Mouse (Mus musculus) left cerebral cortex, postnatal 14 days (tissue): ENCODE results near the gene Prss42. TPM values are rescaled to one million over a fixed set of nuclear protein-coding genes. Genes with fewer than 3 reads are reported as not detected.

Experiments
- DNase-seq, 2 experiments: peaks; one replicate each; pipeline ENCODE4 v3.0.0; 2021 to 2022; ENCODE audit warnings: low spot score in 2 of 2, mixed read lengths in 1 of 2
- intact Hi-C: fragments of 180-260 bp; cut with DNase I; formaldehyde crosslinking; loops from one replicate; pipeline ENCODE4 v1.15.1; 2025
- total RNA-seq, 2 experiments: library from RNA; stranded (reverse); gene quantifications; 2 replicates each; pipeline ENCODE4 v1.2.3; 2021

Prss42 gene
- total RNA-seq, 2 experiments from 2014 or later, result not detected

GRCm38 (mm10) chr9:110849162-110849561, 51.2 kb downstream of the Prss42 start:
- DNase-seq, result no peak
- intact Hi-C loops, result no loop called here

Other genes with a start within 250 kb of the Prss42 start
- gene Nradd, start 173.7 kb upstream of the Prss42 start, total RNA-seq, result 1 to 10 TPM in 1 of 2 experiments, under 1 TPM in 1; 0.70 to 1.3 TPM
- 1 to 10 TPM; 5.9 to 8.9 TPM for gene Nbeal2, start 144.0 kb upstream of the Prss42 start, total RNA-seq
- 10 to 100 TPM; 44.8 to 58.6 TPM for gene Ccdc12, start 141.7 kb upstream of the Prss42 start, total RNA-seq
- gene Myl3, start 56.3 kb upstream of the Prss42 start, total RNA-seq, result under 1 TPM in 1 of 2 experiments, not detected in 1; 0.53 TPM
- 1 to 10 TPM; 6.4 to 8.3 TPM for gene Pth1r, start 51.0 kb upstream of the Prss42 start, total RNA-seq
- gene Prss44, start 15.8 kb downstream of the Prss42 start, total RNA-seq, result not detected
- not detected for gene Prss43, start 28.5 kb downstream of the Prss42 start, total RNA-seq
- under 1 TPM; 0.27 to 0.29 TPM for gene Prss45, start 36.4 kb downstream of the Prss42 start, total RNA-seq
- gene Prss46, start 46.3 kb downstream of the Prss42 start, total RNA-seq, result not detected
- not detected for gene Prss50, start 59.8 kb downstream of the Prss42 start, total RNA-seq
- 10 to 100 TPM in 1 of 2 experiments, 1 to 10 TPM in 1; 9.6 to 10.0 TPM for gene Als2cl, start 81.7 kb downstream of the Prss42 start, total RNA-seq
- gene Tmie, start 81.9 kb downstream of the Prss42 start, total RNA-seq, result 1 to 10 TPM; 4.1 to 4.5 TPM
- not detected for gene Fam240a, start 118.7 kb downstream of the Prss42 start, total RNA-seq
- gene Tdgf1, start 148.0 kb downstream of the Prss42 start, total RNA-seq, result under 1 TPM; 0.42 to 0.53 TPM
- gene Lrrc2, start 153.4 kb downstream of the Prss42 start, total RNA-seq, result 1 to 10 TPM; 1.9 to 2.0 TPM
- gene Rtp3, start 192.4 kb downstream of the Prss42 start, total RNA-seq, result under 1 TPM in 1 of 2 experiments, not detected in 1; 0.44 TPM
- gene Ltf, start 221.1 kb downstream of the Prss42 start, total RNA-seq, result 1 to 10 TPM in 1 of 2 experiments, not detected in 1; 1.0 TPM